Mouse (Mus musculus) limb, embryonic 13.5 days (tissue): ENCODE measurements around the gene Cbr2. TPM values are rescaled to one million over a fixed set of nuclear protein-coding genes. Genes with fewer than 3 reads are reported as not detected.
A peak's percentile ranks its signal among the peaks of the same experiment; 100 is the strongest.

Source experiments
- ATAC-seq: fragments of 200-750 bp; cut with Nextera tagmentation; 2 replicates; pipeline ENCODE4 v1.8.0; 2017; ENCODE audit warnings: low read depth, moderate number of reproducible peaks, moderate TSS enrichment; ENCODE audit not compliant: low FRiP score
- H3K27ac ChIP-seq: fragments of 300-500 bp; sonication (generic); 2 replicates; pipeline ENCODE4 v1.5.1; 2015; ENCODE audit warnings: inconsistent platforms, mild to moderate bottlenecking, moderate library complexity
- H3K27me3 ChIP-seq: fragments of 300-500 bp; sonication (generic); 2 replicates; pipeline ENCODE4 v1.6.1; 2015; ENCODE audit warnings: mild to moderate bottlenecking, inconsistent platforms
- H3K36me3 ChIP-seq: fragments of 300-500 bp; sonication (generic); 2 replicates; pipeline ENCODE4 v1.6.1; 2015; ENCODE audit warnings: inconsistent platforms, mild to moderate bottlenecking, moderate library complexity
- H3K4me1 ChIP-seq: fragments of 300-500 bp; sonication (generic); 2 replicates; pipeline ENCODE4 v1.6.1; 2015; ENCODE audit warnings: inconsistent platforms
- H3K4me2 ChIP-seq: fragments of 300-500 bp; sonication (generic); replicated peaks from 2 replicates; pipeline ENCODE4 v1.6.1; 2015; ENCODE audit warnings: inconsistent platforms, mild to moderate bottlenecking, moderate library complexity
- H3K4me3 ChIP-seq: fragments of 300-500 bp; sonication (generic); 2 replicates; pipeline ENCODE4 v1.5.1; 2015; ENCODE audit warnings: moderate library complexity, mild to moderate bottlenecking, inconsistent platforms
- H3K9ac ChIP-seq: fragments of 300-500 bp; sonication (generic); 2 replicates; pipeline ENCODE4 v1.6.1; 2015; ENCODE audit warnings: mild to moderate bottlenecking, inconsistent platforms
- H3K9me3 ChIP-seq: fragments of 300-500 bp; sonication (generic); 2 replicates; pipeline ENCODE4 v1.6.1; 2016; ENCODE audit warnings: inconsistent platforms
- WGBS: fragments of 180-500 bp; shearing (Covaris S2); methylation state at CpG from one replicate; pipeline ENCODE4 v1.1.7; 2015; 5-methylcytosine and 5-hydroxymethylcytosine counted together
- polyA plus RNA-seq: library from polyadenylated mRNA; unstranded; fragments of >200 nt; fragmentation: Nextera tagmentation; extraction: Ambion mirVana; gene quantifications from 2 replicates; pipeline ENCODE4 v1.2.1, GENCODE M21; 2015

Gene Cbr2
- polyA plus RNA-seq, 1 experiment from 2014 or later = 7.7 TPM

DNA sequence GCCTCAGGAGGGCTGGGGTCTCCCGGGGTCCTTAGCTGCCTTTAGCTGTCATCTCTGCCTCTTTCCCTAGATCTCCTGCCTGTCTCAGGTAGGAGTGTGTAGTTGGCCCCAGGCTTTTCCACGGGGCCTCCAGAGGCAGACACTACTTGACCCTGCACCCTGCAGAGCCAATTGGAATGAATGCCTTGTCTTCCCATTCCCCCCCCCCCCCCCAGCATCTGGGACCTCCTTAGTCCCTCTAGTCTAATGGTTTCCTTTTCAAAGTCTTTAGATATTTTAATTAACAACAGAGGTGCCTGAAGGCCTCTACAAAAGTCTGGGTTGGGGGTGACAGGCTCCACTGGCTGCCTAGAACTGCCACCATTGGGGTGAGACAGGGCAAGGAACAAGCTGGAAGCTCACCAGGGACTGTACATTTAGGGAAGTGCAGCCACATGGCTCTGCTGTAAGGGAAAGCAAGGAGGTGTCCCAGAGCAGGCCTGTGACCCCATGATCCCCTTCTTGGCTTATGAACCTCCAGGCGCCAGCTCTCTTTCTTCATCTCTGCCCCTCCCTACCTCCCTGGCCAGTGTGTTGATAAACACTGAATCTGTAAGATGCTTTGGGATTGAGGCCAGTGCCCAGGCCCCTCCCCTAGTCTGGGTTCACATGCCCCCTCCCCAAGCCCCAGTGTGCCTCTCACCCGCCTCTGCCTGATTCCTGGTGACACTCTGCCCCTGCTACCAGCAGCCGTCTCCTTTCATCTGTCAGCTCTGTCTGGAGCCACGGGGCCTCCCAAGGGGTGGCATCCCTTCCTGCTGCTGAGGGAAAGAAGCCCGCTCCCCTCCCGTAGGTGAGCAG is 27.2 kb downstream of the Cbr2 start:
- 0 out of 2 replicates have a peak, but pooled peaks have one; percentile 3 for ATAC-seq
- Histone ChIP-seq H3K4me3 (no peak overlapping the region), H3K4me2 (peak overlapping the region; percentile 27), H3K4me1 (peaks cover 65% of the 10 kb centered on the region), H3K9me3 (no peaks in the 10 kb centered on the region), H3K36me3 (peaks cover 42% of the 10 kb centered on the region), H3K27me3 (no peaks in the 10 kb centered on the region), H3K27ac (peak overlapping the region; percentile 77), H3K9ac (peak overlapping the region; percentile 61)
- WGBS = 18% methylated on average over 8 of the region's 8 CpGs

DNA sequence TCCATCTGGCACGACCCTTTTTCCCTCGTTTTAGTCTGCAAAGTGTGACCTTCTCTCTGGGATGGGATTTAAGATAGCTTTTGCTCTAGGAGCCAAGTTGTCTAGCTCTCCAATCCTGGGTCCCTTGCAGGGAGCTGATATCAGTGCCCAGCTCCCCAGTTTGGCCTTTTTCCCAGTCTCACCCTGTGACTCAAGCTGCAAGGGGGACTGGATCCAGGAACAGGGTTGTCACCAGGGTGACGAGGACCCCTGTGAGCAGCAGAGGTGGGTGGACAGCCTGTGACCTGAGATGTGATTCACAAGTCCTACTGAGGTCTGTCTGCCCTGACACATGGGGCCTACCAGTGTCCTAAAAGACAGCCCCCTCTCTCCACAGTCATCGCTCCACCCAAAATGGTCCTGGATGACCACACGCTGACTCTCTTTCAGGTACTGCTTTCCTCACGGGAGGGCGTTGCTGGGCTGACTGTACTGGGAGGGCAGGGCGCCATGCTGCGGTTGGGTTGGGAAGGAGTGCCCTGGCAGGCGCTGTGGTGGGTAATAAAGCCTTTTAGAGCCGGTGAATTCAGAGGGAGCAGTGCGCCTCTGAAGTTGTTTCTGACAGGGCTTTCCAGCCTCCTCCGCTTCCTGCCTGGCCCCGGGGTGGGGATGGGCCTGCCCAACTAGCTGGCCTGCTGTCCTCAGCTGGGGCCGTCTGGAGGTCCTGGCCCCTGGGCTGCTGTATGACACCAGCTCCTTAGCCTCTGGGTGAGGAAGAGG is 28.0 kb downstream of the Cbr2 start:
- 19% methylated on average over 15 of the region's 15 CpGs for WGBS

DNA sequence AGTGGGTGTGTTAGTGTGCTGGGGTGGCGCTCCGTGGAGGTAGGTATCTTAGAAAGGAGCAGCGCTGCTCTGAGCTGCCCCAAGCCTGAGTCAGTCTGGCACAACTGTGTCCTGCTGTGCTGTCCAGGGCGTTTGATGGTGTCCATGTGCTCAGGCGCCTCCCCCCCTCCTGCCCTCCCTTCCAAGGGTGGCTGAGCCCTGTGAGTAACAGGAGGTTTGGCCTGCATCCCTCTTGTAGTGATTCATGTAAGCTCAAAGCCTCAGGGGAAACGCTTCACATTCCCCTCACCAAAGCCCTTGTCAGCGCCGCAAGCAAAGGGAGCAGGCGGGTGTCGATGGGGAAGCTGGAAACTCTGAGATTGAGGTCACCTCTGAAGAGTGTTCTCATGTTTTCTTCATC is 34.2 kb downstream of the Cbr2 start:
- Histone ChIP-seq H3K27me3 (no peaks in the 10 kb centered on the region), H3K27ac (no peak overlapping the region), H3K36me3 (peaks cover 77% of the 10 kb centered on the region), H3K4me1 (peaks cover 28% of the 10 kb centered on the region), H3K4me2 (no peak overlapping the region), H3K9ac (peak overlapping the region; percentile 50; the same call in 1 of the 2 replicates), H3K4me3 (no peak overlapping the region), H3K9me3 (no peaks in the 10 kb centered on the region)
- ATAC-seq = no peak
- WGBS = 38% methylated on average over 10 of the region's 10 CpGs

More for the DNA sequence above, 28.0 kb downstream of the Cbr2 start:
- H3K36me3 ChIP-seq = peaks cover 42% of the 10 kb centered on the region
- no peak for ATAC-seq
- no peak overlapping the region for H3K4me3 ChIP-seq
- H3K27ac ChIP-seq = peak overlapping the region; percentile 77
- H3K4me2 ChIP-seq = no peak overlapping the region; the same call in 1 of the 2 replicates
- no peaks in the 10 kb centered on the region for H3K9me3 ChIP-seq
- H3K4me1 ChIP-seq = peaks cover 59% of the 10 kb centered on the region
- peak overlapping the region; percentile 50 for H3K9ac ChIP-seq
- no peaks in the 10 kb centered on the region for H3K27me3 ChIP-seq

DNA sequence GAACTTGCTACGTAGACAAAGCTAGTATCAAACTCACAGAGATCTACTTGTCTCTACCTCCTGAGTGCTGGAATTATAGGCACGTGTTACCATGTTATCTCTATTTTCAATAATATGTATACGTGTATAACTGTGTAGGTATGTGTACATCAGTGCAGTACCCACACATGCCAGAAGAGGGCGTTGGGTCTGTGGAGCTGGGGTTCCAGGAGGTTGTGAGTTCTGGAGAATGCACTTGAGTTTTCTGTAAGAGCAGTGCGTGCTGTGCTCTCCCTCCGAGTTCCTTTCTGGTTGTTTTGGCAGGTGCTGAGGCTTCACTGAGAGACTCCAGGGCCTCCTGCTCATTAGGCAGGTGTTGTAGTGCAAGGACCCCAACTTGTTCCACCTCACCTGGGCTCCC is 35.3 kb downstream of the Cbr2 start:
- Histone ChIP-seq H3K9me3 (no peaks in the 10 kb centered on the region), H3K4me1 (peaks cover 28% of the 10 kb centered on the region), H3K27ac (no peak overlapping the region), H3K4me2 (no peak overlapping the region), H3K27me3 (no peaks in the 10 kb centered on the region), H3K9ac (no peak overlapping the region), H3K36me3 (peaks cover 76% of the 10 kb centered on the region), H3K4me3 (no peak overlapping the region)
- ATAC-seq = no peak
- WGBS = 89% methylated on average over 6 of the region's 6 CpGs

DNA sequence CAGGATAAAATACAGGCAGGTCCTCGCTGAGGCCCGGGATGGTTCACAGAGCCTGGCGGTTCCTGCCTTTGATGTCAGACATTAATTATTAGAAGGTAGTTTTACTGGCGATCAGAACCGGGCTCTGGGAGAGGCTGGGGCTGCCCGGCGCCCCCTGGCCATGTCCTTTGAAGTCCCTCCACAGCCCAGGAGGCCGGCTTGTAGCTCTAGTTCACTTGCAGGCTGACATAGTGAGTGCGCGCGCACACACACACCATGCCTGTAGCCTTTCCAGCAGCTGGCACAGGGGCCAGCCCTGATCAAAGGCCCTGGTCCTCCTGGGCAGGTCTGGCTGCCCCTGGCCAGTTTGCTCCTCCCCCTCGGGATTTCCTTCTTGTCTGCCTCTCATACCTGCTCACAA is 36.3 kb downstream of the Cbr2 start:
- peak; percentile 25; the same call in 1 of the 2 replicates for ATAC-seq
- Histone ChIP-seq H3K4me2 (peak overlapping the region; percentile 14; the same call in 1 of the 2 replicates), H3K9ac (peak overlapping the region; percentile 53), H3K36me3 (peaks cover 73% of the 10 kb centered on the region), H3K4me3 (no peak overlapping the region), H3K27ac (peak overlapping the region; percentile 63; the same call in 1 of the 2 replicates), H3K4me1 (peaks cover 28% of the 10 kb centered on the region), H3K27me3 (no peaks in the 10 kb centered on the region), H3K9me3 (no peaks in the 10 kb centered on the region)
- WGBS = 10% methylated on average over 12 of the region's 12 CpGs

DNA sequence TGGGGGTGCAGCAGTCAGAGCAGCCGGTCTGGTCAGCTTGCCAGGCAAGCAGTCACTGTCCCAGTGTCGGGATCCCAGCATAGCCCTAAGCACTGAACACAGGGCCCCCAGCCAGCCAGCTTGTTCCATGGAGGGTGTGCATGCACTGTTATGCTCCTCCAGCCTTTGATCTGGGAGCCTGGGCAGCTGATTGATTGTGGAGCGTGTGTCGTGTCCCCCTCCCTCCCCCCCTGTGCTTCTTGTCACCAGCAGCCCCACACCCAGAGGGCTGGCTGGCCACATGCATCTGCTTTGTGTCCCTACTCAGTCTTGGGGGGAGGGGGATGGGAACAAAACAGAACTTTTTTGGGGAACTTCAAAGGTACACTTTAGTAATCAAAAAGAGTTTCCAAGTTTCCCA is 36.7 kb downstream of the Cbr2 start:
- no peaks in the 10 kb centered on the region for H3K27me3 ChIP-seq
- H3K4me1 ChIP-seq = peaks cover 28% of the 10 kb centered on the region
- H3K9ac ChIP-seq = peak overlapping the region; percentile 26
- H3K4me3 ChIP-seq = no peak overlapping the region
- H3K9me3 ChIP-seq = no peaks in the 10 kb centered on the region
- peak overlapping the region; percentile 63; the same call in 1 of the 2 replicates for H3K27ac ChIP-seq
- peaks cover 73% of the 10 kb centered on the region for H3K36me3 ChIP-seq
- 8% methylated on average over 4 of the region's 4 CpGs for WGBS
- ATAC-seq = peak; percentile 57
- H3K4me2 ChIP-seq = no peak overlapping the region

DNA sequence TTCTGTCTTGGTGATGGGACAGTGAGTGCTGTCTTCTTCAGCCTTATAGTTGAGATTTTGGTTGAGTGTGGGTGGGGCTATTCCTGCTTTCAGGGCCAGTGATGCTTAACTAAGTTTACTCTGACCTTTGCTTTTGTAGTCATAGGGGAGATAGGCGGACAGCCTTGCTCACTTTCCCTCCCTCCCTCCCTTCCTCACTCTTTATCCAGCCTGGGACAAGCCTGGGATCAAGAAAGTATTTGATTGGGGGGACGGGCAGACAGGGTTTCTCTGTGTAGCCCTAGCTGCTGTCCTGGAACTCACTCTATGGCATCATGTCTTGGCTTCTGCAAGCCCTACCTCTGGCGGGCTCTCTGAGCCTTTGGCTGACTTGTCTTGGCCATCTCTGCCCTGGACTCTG is 38.5 kb downstream of the Cbr2 start:
- Histone ChIP-seq H3K4me3 (no peak overlapping the region), H3K4me2 (no peak overlapping the region), H3K27me3 (no peaks in the 10 kb centered on the region), H3K4me1 (peaks cover 28% of the 10 kb centered on the region), H3K27ac (no peak overlapping the region), H3K9me3 (no peaks in the 10 kb centered on the region), H3K36me3 (peaks cover 71% of the 10 kb centered on the region), H3K9ac (no peak overlapping the region)
- whole genome bisulfite sequencing = 87% methylated on average over 3 of the region's 3 CpGs
- ATAC-seq = no peak

DNA sequence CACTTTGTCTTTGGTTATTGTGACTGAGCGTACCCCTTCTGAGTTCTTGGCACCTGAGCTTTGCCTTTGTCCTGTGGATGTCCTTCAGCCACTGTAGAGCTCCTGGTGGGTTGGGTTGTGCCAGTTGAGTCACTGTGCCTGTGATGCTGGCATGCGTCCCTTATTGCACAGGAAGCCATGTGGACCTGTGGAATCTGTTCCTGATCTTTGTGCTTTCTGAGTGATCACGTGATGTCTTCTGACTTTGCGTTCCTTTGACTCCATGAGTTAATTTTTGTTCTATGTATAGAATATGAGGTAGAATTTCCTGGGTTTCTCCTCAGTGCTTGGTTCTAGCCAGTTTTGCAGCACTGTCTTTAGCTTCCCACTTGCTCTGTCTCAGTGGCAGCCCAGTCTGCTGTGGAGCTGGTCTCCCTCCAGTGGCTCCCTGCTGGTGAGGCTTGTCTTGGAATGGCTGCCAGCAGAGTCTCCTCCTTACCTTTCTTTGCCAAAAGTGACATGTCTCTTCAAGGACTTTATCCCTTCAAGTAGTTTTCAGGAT is 39.4 kb downstream of the Cbr2 start:
- 91% methylated on average over 4 of the region's 4 CpGs for WGBS
- H3K36me3 ChIP-seq = peaks cover 75% of the 10 kb centered on the region
- no peak overlapping the region for H3K4me2 ChIP-seq

DNA sequence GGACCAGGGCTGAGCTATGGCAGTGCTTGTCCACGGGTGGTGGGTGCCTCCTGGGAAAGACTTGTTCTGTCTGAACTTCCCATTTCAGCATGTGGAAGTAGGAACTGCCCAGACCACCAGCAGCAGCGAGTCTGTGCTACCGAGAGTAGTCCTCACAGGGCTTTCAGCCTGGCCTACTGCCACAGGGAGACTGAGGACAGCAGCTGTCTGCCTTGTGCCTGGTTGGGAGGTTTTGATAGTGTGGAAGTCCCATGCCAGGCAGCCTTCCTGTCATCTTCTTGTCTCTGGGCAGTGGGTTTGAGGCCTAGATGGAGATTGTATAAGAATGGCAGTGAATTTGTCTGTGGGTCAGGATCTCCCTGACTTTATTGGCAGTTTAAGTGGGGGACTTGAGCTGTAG is 42.5 kb downstream of the Cbr2 start:
- no peak for ATAC-seq
- Histone ChIP-seq H3K27ac (no peak overlapping the region), H3K4me2 (no peak overlapping the region), H3K36me3 (peaks cover 86% of the 10 kb centered on the region), H3K4me3 (no peak overlapping the region), H3K4me1 (0 out of 2 replicates have a peak, but pooled peaks cover under 1% of the 10 kb centered on the region), H3K9me3 (no peaks in the 10 kb centered on the region), H3K27me3 (no peaks in the 10 kb centered on the region), H3K9ac (no peak overlapping the region; the same call in 1 of the 2 replicates)
- WGBS = 80% methylated on average over 3 of the region's 3 CpGs

More for the DNA sequence above, 39.4 kb downstream of the Cbr2 start:
- H3K27me3 ChIP-seq = no peaks in the 10 kb centered on the region
- peaks cover 21% of the 10 kb centered on the region for H3K4me1 ChIP-seq
- H3K4me3 ChIP-seq = no peak overlapping the region
- no peak overlapping the region for H3K9ac ChIP-seq
- no peaks in the 10 kb centered on the region for H3K9me3 ChIP-seq
- no peak overlapping the region for H3K27ac ChIP-seq
- no peak for ATAC-seq

DNA sequence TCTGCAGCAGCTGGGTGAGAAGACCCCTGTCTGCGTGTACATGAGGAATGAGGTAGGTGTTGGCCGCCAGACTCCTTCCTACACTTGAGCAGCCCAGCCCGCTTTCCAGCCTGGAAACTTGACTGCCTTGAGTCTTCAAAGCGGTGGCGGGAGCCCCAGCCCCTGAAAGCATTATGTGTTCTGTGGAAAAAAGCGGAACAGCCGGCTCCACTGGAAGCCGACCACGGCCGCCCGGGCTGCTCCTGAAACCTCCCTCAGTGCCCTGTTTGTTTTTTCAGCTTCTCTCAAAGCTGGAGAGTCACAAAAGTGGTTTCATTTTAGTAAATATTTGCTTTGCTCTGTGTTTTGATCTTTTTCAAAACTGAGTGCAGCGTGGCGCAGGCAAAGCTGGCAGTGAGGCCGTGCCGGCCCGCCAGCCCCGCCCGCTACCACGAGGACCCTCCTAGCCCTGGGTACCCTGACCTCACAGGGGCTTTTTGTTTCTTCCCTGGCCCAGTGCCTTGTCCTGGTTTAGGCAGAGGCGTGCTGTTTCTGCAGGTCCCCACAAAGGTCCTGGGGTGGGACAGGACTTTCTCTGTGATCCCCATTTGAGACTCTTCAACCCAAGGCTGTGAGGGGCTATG is 45.2 kb downstream of the Cbr2 start:
- no peaks in the 10 kb centered on the region for H3K4me1 ChIP-seq
- no peak overlapping the region for H3K9ac ChIP-seq
- 77% methylated on average over 20 of the region's 20 CpGs for WGBS
- H3K27ac ChIP-seq = peak overlapping the region; percentile 83
- H3K4me3 ChIP-seq = no peak overlapping the region
- no peaks in the 10 kb centered on the region for H3K27me3 ChIP-seq
- ATAC-seq = no peak
- no peaks in the 10 kb centered on the region for H3K9me3 ChIP-seq
- H3K36me3 ChIP-seq = peaks cover 87% of the 10 kb centered on the region
- no peak overlapping the region; the same call in 1 of the 2 replicates for H3K4me2 ChIP-seq

DNA sequence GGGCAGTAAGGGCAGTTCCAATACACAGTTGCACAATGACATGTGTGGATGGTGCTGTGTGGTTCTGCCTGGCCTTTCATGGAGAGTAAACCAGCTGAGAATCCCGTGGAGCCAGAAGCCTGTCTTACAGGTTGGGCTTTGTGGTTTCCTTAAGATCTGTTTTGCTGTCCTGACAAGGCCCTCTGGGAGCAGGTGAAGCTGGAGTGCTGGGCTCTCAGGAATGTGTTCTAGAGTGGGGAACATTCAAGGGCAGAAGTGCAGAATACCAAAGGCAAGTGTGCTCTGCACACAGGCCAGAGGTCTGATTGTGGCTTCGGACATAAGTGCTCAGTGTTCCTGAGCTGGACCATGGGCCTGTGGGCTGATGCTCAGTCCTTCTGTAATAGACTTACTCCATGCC is 47.3 kb downstream of the Cbr2 start:
- Histone ChIP-seq H3K4me1 (no peaks in the 10 kb centered on the region), H3K4me2 (no peak overlapping the region), H3K4me3 (no peak overlapping the region), H3K36me3 (peaks cover 91% of the 10 kb centered on the region), H3K27ac (no peak overlapping the region), H3K9ac (no peak overlapping the region), H3K9me3 (no peaks in the 10 kb centered on the region), H3K27me3 (no peaks in the 10 kb centered on the region)
- ATAC-seq = no peak
- WGBS = 85% methylated on average over 2 of the region's 2 CpGs
